Mouse (Mus musculus): Measurements from ENCODE around the gene Zcchc17. TPM values are rescaled to one million over a fixed set of nuclear protein-coding genes. Genes with fewer than 3 reads are reported as not detected.

The Zcchc17 gene
- polyA plus RNA-seq, 1 experiment from 2014 or later: 69.2 TPM

- H3K27ac ChIP-seq (replicated peaks): no peak overlapping the region
- no peaks in the 10 kb centered on the region for H3K9me3 ChIP-seq (replicated peaks)
- peaks cover 11% of the 10 kb centered on the region for H3K4me1 ChIP-seq
- H3K27me3 ChIP-seq (ENCODE audit: low read depth, poor library complexity, severe bottlenecking): peaks cover 34% of the 10 kb centered on the region
- 90% methylated on average over 4 of the region's 4 CpGs for WGBS
- DNase-seq (ENCODE audit: low spot score): no peak
- no peak overlapping the region for H3K4me3 ChIP-seq
- H3K36me3 ChIP-seq: peaks cover 40% of the 10 kb centered on the region
These were observed 46.2 kb downstream of the Zcchc17 start for GRCm38 (mm10) chr4:130313552-130313951.

- Histone ChIP-seq H3K4me3 (no peak overlapping the region), H3K4me1 (peaks cover 22% of the 10 kb centered on the region), H3K27ac (replicated peaks) (no peak overlapping the region), H3K36me3 (peaks cover 38% of the 10 kb centered on the region), H3K27me3 (ENCODE audit: low read depth, poor library complexity, severe bottlenecking) (peaks cover 45% of the 10 kb centered on the region), H3K9me3 (replicated peaks) (no peaks in the 10 kb centered on the region)
- no peak for DNase-seq (ENCODE audit: low spot score)
- WGBS: 91% methylated on average over 3 of the region's 3 CpGs
These were observed 47.2 kb downstream of the Zcchc17 start for GRCm38 (mm10) chr4:130312526-130312925.

GRCm38 (mm10) chr4:130309254-130309653, 50.5 kb downstream of the Zcchc17 start:
- peaks cover 77% of the 10 kb centered on the region for H3K27me3 ChIP-seq (ENCODE audit: low read depth, poor library complexity, severe bottlenecking)
- WGBS: 47% methylated on average over 8 of the region's 8 CpGs

GRCm38 (mm10) chr4:130308231-130309081, 51.3 kb downstream of the Zcchc17 start, which contains the start of the genes Fabp3 and Gm10570:
TSS of gene Fabp3 (plus strand) at chr4:130308595.
TSS of gene Gm10570 (minus strand) at chr4:130308674.
- Histone ChIP-seq H3K36me3 (0 out of 2 replicates have a peak, but pooled peaks cover under 1% of the 10 kb centered on the region), H3K4me3 (peak within 1 kb of the TSS; percentile 62), H3K9me3 (replicated peaks) (no peaks in the 10 kb centered on the region), H3K4me1 (peaks cover 31% of the 10 kb centered on the region), H3K27ac (replicated peaks) (peak within 1 kb of the TSS; percentile 68), H3K27me3 (ENCODE audit: low read depth, poor library complexity, severe bottlenecking) (peaks cover 82% of the 10 kb centered on the region)
- WGBS: under 1% methylated on average over 52 of the region's 52 CpGs
- DNase-seq (ENCODE audit: low spot score): peak; percentile 67

More at GRCm38 (mm10) chr4:130309254-130309653, 50.5 kb downstream of the Zcchc17 start:
- peaks cover 31% of the 10 kb centered on the region for H3K4me1 ChIP-seq
- peak overlapping the region; percentile 62 for H3K4me3 ChIP-seq
- H3K27ac ChIP-seq (replicated peaks): no peak overlapping the region
- peaks cover 9% of the 10 kb centered on the region for H3K36me3 ChIP-seq
- no peaks in the 10 kb centered on the region for H3K9me3 ChIP-seq (replicated peaks)
- no peak for DNase-seq (ENCODE audit: low spot score)

- H3K36me3 ChIP-seq: no peaks in the 10 kb centered on the region
- H3K27ac ChIP-seq (replicated peaks): peak overlapping the region; percentile 43; the same call in 1 of the 2 replicates
- H3K9me3 ChIP-seq (replicated peaks): no peaks in the 10 kb centered on the region
- H3K27me3 ChIP-seq (ENCODE audit: low read depth, poor library complexity, severe bottlenecking): peaks cover 84% of the 10 kb centered on the region
- WGBS: under 1% methylated on average over 23 of the region's 23 CpGs
- peaks cover 32% of the 10 kb centered on the region for H3K4me1 ChIP-seq
- peak; percentile 75 for DNase-seq (ENCODE audit: low spot score)
- H3K4me3 ChIP-seq: peak overlapping the region; percentile 62
These were observed 51.9 kb downstream of the Zcchc17 start for GRCm38 (mm10) chr4:130307851-130308230.

GRCm38 (mm10) chr4:130306796-130307630, 52.7 kb downstream of the Zcchc17 start:
- peak overlapping the region; percentile 62 for H3K4me3 ChIP-seq
- no peak overlapping the region for H3K27ac ChIP-seq (replicated peaks)
- peaks cover 84% of the 10 kb centered on the region for H3K27me3 ChIP-seq (ENCODE audit: low read depth, poor library complexity, severe bottlenecking)
- H3K4me1 ChIP-seq: peaks cover 40% of the 10 kb centered on the region
- no peak for DNase-seq (ENCODE audit: low spot score)
- 77% methylated on average over 10 of the region's 10 CpGs for WGBS
- no peaks in the 10 kb centered on the region for H3K9me3 ChIP-seq (replicated peaks)
- no peaks in the 10 kb centered on the region for H3K36me3 ChIP-seq

- Histone ChIP-seq H3K27me3 (ENCODE audit: low read depth, poor library complexity, severe bottlenecking) (peaks cover 62% of the 10 kb centered on the region), H3K4me3 (no peak overlapping the region), H3K4me1 (peaks cover 40% of the 10 kb centered on the region), H3K27ac (replicated peaks) (no peak overlapping the region), H3K36me3 (no peaks in the 10 kb centered on the region), H3K9me3 (replicated peaks) (no peaks in the 10 kb centered on the region)
- no peak for DNase-seq (ENCODE audit: low spot score)
- WGBS: 39% methylated on average over 3 of the region's 3 CpGs
These were observed 55.0 kb downstream of the Zcchc17 start for GRCm38 (mm10) chr4:130304746-130305145.

- H3K27ac ChIP-seq (replicated peaks): no peak overlapping the region
- peaks cover 20% of the 10 kb centered on the region for H3K4me1 ChIP-seq
- no peak for DNase-seq (ENCODE audit: low spot score)
- H3K36me3 ChIP-seq: no peaks in the 10 kb centered on the region
- no peaks in the 10 kb centered on the region for H3K9me3 ChIP-seq (replicated peaks)
- H3K4me3 ChIP-seq: no peak overlapping the region
- 49% methylated on average over 12 of the region's 12 CpGs for WGBS
- H3K27me3 ChIP-seq (ENCODE audit: low read depth, poor library complexity, severe bottlenecking): peaks cover 38% of the 10 kb centered on the region
These were observed 57.4 kb downstream of the Zcchc17 start for GRCm38 (mm10) chr4:130302285-130302870.

GRCm38 (mm10) chr4:130299629-130300018, 60.1 kb downstream of the Zcchc17 start:
- no peaks in the 10 kb centered on the region for H3K36me3 ChIP-seq
- H3K9me3 ChIP-seq (replicated peaks): no peaks in the 10 kb centered on the region
- 73% methylated on average over 8 of the region's 8 CpGs for WGBS
- peaks cover 17% of the 10 kb centered on the region for H3K4me1 ChIP-seq
- no peak overlapping the region for H3K27ac ChIP-seq (replicated peaks)
- H3K4me3 ChIP-seq: no peak overlapping the region
- no peak for DNase-seq (ENCODE audit: low spot score)
- H3K27me3 ChIP-seq (ENCODE audit: low read depth, poor library complexity, severe bottlenecking): peaks cover 10% of the 10 kb centered on the region

GRCm38 (mm10) chr4:130298877-130299628, 60.7 kb downstream of the Zcchc17 start:
- Histone ChIP-seq H3K27me3 (ENCODE audit: low read depth, poor library complexity, severe bottlenecking) (peaks cover 5% of the 10 kb centered on the region; the same call in 1 of the 2 replicates), H3K4me1 (peaks cover 14% of the 10 kb centered on the region; the same call in 1 of the 2 replicates), H3K36me3 (no peaks in the 10 kb centered on the region), H3K4me3 (no peak overlapping the region), H3K27ac (replicated peaks) (no peak overlapping the region), H3K9me3 (replicated peaks) (no peaks in the 10 kb centered on the region)
- DNase-seq (ENCODE audit: low spot score): no peak
- WGBS: 82% methylated on average over 11 of the region's 11 CpGs

GRCm38 (mm10) chr4:130297123-130297529, 62.6 kb downstream of the Zcchc17 start:
- Histone ChIP-seq H3K27ac (replicated peaks) (no peak overlapping the region), H3K9me3 (replicated peaks) (no peaks in the 10 kb centered on the region), H3K36me3 (no peaks in the 10 kb centered on the region), H3K27me3 (ENCODE audit: low read depth, poor library complexity, severe bottlenecking) (no peaks in the 10 kb centered on the region; the same call in 1 of the 2 replicates), H3K4me3 (no peak overlapping the region), H3K4me1 (peaks cover 6% of the 10 kb centered on the region; the same call in 1 of the 2 replicates)
- DNase-seq (ENCODE audit: low spot score): peak; percentile 48
- WGBS: 22% methylated on average over 13 of the region's 13 CpGs
